Mouse (Mus musculus) layer of hippocampus, adult 9-11 months (tissue): Measurements from ENCODE around the gene Pigz.
A peak's percentile ranks its signal among the peaks of the same experiment; 100 is the strongest.
"Not testable (repeated sequence)": the region's sequence is repeated elsewhere in the genome, so short reads cannot be mapped to it uniquely, and the experiment has no call there.

Experiments used
- DNase-seq: peaks from one replicate; pipeline ENCODE4 v3.0.0; 2022

The Pigz gene

DNA sequence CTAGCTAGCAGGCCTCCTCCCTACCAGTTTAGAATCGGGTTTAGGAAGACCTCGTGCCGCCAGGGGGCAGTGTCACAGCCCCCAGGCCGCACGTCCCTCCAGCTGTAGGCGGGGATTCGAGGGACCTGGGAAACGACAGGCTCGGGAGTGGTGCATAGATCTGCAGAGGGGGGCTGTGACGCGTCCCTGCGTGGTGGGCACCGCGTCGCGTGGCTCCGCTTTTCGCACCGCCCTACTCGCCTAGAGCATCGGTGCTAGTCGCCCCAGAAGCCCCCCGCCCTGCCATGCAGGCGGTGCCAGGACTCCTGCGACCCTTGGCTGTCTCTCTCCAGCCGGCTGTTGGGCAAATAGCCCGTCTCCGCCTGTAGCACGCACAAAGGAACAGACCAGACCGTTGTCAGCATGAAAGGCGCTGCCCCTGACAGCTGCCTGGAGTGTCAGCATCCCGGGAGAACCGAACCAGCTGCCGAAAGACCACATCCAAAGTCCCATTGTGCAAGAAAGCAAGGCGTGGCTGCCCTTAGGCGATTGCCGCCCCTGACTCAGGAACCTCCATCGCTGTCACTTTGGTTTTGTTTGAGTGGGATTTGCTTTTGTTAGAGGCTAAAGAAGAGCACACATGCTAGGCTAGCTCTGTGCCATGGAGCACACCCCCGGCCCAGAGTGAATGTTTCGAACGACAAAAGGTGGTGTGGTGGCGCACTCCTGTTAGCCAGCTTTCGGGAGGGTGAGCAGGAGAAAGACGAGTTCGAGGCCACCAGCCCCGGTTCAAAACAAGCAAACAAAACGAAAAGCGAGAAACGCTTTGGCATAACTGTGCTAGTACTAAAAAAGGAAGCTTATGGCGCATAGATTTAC is 582 bp upstream of the Pigz start:
- peak; percentile 96 for DNase-seq

- no peak for DNase-seq
Measured at GRCm38 (mm10) chr16:31934550-31935010, 929 bp downstream of the Pigz start.

- DNase-seq, result no peak
Measured at GRCm38 (mm10) chr16:31935091-31935979, 1.7 kb downstream of the Pigz start.

DNA sequence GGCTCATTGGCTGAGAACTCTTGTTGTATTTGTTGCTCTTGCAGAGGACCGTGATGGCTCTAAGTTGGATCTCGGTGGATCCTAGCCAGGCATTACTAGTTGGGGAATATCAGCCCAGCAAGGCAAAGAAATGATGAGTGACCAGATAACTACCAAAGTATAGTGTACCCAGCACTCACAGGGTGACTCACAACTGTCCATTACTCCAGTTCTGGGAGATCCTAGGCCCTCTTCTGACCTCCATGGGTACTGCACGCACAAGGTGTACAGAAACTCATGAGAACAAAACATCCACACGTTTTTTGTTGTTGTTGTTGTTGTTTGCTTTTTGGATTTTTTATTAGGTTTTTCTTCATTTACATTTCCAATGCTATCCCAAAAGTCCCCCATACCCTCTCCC is 2.9 kb downstream of the Pigz start:
- no peak for DNase-seq

DNA sequence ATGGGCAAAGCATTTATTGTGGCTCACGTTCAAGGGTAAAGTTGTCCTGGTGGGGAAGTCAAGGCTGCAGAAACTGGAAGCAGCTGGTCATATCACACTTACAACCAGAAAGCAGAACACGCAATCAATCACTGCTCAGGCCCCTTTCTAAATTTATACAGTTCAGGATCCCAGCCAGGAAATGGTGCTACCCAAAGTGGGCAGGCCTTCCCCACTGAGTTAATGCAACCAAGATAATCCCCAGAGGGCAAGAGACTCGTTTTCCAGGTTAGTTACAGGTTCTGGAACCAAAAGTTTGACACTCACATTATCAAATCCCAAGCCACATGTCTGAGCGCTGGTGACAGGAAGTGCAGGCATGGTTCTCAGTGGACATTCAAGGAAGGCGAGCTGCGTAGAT is 5.2 kb downstream of the Pigz start:
- DNase-seq, result no peak

GRCm38 (mm10) chr16:31940586-31940985 is 6.9 kb downstream of the Pigz start:
- DNase-seq, result no peak

- DNase-seq, result peak; percentile 79
Measured at GRCm38 (mm10) chr16:31943980-31944379, 10.3 kb downstream of the Pigz start.

DNA sequence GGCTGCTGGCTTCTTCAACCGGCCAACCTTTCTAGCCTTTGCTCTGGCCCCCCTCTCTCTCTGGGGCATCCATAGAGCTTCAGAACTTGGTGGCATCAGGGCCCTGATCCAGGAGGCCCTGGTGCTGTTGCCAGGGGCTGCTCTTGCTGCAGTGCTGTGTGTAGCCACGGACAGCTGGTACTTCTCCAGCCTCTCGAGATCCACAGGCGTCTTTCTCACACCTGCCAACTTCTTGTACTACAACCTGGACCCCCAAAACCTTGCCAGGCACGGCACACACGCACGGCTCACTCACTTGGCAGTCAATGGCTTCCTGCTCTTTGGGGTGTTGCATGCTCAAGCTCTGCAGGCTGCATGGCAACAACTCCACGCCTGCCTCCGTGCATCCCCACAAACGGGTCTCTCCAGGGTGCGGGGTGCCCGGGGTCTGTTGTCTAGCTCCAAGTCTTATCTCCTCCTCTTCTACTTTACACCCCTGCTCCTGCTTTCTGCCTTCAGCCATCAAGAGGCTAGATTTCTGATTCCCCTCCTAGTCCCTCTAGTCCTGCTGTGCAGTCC is 11.1 kb downstream of the Pigz start:
- DNase-seq, result peak; percentile 30

GRCm38 (mm10) chr16:31945372-31945771 is 11.7 kb downstream of the Pigz start:
- DNase-seq, result no peak

- not testable (repeated sequence) for DNase-seq
Measured at GRCm38 (mm10) chr16:31945986-31946385, 12.3 kb downstream of the Pigz start.

DNA sequence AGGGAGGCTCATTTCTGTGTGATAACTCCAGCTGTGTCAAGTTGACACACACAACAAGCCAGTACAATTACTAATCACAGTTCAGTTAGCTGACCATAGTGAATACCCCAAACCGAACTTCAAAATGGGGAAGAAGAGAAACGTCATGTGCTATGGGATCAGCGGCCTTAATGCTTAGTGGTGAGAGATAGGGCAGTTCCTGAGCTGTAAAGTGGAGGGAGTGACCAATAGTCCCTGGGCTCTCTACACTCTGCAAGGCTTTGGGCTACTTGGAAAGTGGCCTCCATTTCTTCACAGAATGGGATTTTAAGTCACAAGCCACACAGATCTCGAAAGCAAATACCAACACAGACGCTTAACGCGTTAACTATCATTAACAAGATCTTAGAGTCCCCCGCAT is 13.7 kb downstream of the Pigz start:
- no peak for DNase-seq

DNA sequence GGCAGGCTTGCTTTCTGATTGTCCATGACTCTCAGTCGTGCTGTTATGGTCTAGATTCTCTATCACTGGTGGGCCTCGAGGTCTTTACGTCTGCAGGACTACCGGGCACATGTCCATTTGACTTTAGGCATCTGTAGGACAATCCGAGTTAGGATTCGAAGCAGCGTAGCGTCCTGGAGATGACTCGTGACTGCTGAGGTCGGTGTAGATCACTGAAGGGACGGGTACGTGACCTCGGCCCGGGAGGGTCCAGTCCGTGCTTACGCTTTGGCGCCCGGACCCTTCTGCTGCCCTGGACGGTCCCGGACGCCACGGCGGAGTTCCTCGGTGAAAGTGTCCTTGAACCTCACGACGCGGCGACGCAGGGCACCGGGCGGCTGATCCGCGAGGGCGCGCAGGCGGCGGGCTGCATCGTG is 14.3 kb downstream of the Pigz start:
- no peak for DNase-seq

GRCm38 (mm10) chr16:31948345-31948774 is 14.7 kb downstream of the Pigz start, which contains the start of the genes 0610012G03Rik and Ncbp2:
TSS of gene 0610012G03Rik (minus strand) at chr16:31948494.
TSS of gene Ncbp2 (plus strand) at chr16:31948513.
- DNase-seq, result peak; percentile 95

DNA sequence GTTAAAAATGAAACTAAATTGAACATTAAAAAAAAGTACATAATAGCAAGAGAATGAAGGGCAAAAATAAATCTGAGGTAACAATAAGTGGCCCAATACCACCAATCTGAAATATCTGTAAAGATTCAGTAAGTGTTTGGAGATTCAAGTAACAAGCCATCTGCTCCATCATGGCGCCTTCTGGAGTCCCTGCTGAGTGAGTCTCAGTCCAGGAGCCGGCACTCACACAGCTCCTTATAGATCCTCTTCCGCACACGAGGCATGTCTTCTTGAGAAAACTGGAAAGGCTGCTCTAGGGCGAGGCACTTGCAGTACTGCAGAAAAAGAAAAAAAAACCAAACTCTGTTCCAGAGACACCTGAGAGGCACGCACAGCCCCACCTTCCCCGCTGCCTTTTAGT is 29.6 kb downstream of the Pigz start:
- peak; percentile 59 for DNase-seq

- no peak for DNase-seq
Measured at GRCm38 (mm10) chr16:31975258-31975657, 41.6 kb downstream of the Pigz start.

DNA sequence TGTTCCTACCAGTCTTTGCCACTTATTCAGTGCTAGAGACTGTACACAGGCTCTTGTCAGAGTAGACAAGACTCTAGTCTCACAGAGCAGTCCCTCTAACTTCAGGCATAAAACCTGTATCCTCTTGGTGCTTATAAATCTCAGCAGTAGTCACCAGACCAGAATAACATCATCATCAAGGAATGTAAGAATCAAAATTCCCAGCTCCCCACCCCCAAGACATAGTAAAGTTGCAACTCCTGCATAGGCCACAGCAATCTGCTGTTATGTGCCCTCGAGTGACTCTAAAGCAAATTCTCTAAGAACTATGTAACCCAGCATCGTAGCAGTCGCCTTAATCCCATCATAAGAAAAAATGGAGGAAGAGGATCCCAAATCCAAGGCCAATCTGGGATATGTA is 45.9 kb downstream of the Pigz start:
- no peak for DNase-seq

DNA sequence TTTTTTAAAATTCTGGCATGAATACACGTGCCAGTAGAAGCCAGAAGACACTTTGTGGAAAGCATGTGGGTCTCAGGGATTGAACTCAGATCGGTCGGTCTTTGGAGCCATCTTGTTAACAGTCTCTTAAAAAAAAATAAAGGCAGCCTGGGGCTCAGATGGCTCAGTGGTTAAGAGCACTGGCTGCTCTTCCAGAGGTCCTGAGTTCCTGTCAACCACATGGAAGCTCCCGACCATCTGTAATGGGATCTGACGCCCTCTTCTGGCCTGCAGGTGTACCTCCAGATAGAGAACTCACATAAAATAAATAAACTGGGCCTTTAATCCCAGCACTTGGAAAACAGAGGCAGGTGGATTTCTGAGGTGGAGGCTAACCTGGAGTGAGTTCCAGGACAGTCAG is 47.3 kb downstream of the Pigz start:
- DNase-seq, result no peak

DNA sequence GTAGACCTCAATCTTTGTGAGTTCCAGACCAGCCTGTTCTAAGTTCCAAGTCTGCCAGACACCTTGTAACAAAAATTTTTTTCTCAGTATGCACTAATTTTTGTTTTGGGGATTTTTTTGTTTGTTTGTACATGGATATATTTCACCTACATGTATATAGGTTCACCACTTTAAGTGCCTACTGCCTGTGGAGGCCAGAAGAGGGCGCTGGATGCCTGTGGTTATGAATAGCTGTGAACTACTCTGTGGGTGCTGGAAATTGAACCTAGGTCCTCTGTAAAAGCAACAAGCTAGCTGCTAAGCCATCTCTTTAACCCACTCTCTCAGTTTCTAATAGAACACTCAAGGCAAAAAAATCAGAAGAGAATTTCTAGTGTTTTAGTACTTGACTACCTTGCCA is 58.4 kb downstream of the Pigz start:
- DNase-seq, result no peak

DNA sequence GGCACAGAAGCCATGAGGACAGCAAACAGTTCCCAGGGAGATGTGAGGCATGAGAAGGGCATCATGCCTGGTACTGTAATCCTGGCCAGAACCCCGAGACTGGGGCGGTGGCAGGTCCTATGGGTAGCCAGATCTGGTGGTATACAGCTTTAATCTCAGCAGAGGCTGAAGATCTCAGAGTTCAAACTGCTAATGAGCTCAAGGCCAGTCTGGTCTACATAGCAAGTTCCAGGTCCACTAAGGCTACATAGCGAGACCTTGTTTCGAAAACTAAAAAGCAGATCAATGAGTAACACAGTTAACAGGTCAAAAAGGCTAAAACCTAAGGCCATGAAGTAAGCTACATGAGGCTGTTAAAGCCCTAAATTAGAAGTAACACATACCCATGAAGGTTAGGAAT is 59.5 kb downstream of the Pigz start:
- DNase-seq, result no peak

GRCm38 (mm10) chr16:31993946-31994345 is 60.3 kb downstream of the Pigz start:
- no peak for DNase-seq
